Mouse (Mus musculus) liver, embryonic 11.5 days (tissue): Measurements from ENCODE around the gene 3110082J24Rik. TPM values are rescaled to one million over a fixed set of nuclear protein-coding genes. Genes with fewer than 3 reads are reported as not detected.

ENCODE experiments used
- ATAC-seq: fragments of 200-750 bp; cut with Nextera tagmentation; replicated peaks from 2 replicates; pipeline ENCODE4 v1.8.0; 2017; ENCODE audit warnings: moderate number of reproducible peaks, mild to moderate bottlenecking, moderate TSS enrichment, moderate library complexity; ENCODE audit not compliant: low FRiP score
- DNase-seq: peaks from one replicate; pipeline ENCODE4 v3.0.0-alpha.2; 2017; ENCODE audit warnings: low spot score
- H3K27ac ChIP-seq: fragments of 300-500 bp; sonication (generic); 2 replicates; pipeline ENCODE4 v1.5.1; 2014; ENCODE audit warnings: mild to moderate bottlenecking, low read depth, low read length, control low read depth
- H3K27me3 ChIP-seq: fragments of 300-500 bp; sonication (generic); replicated peaks from 2 replicates; pipeline ENCODE4 v1.6.1; 2014; ENCODE audit warnings: low read length, mixed read lengths; ENCODE audit not compliant: control insufficient read depth, insufficient read depth
- H3K36me3 ChIP-seq: fragments of 300-500 bp; sonication (generic); 2 replicates; pipeline ENCODE4 v1.6.1; 2014; ENCODE audit warnings: mild to moderate bottlenecking, low read length, moderate library complexity, mixed read lengths; ENCODE audit not compliant: control insufficient read depth, insufficient read depth
- H3K4me1 ChIP-seq: fragments of 300-500 bp; sonication (generic); replicated peaks from 2 replicates; pipeline ENCODE4 v1.6.1; 2014; ENCODE audit warnings: low read length, mixed read lengths; ENCODE audit not compliant: control insufficient read depth, insufficient read depth
- H3K4me2 ChIP-seq: fragments of 300-500 bp; sonication (generic); 2 replicates; pipeline ENCODE4 v1.6.1; 2014; ENCODE audit warnings: mild to moderate bottlenecking, control low read depth, moderate library complexity
- H3K4me3 ChIP-seq: fragments of 300-500 bp; sonication (generic); 2 replicates; pipeline ENCODE4 v1.5.1; 2014; ENCODE audit warnings: low read depth, low read length, control low read depth
- H3K9ac ChIP-seq: fragments of 300-500 bp; sonication (generic); 2 replicates; pipeline ENCODE4 v1.6.1; 2014; ENCODE audit warnings: low read depth, low read length, control low read depth
- H3K9me3 ChIP-seq: fragments of 300-500 bp; sonication (generic); 2 replicates; pipeline ENCODE4 v1.6.1; 2016; ENCODE audit warnings: low read length, inconsistent platforms, mixed read lengths; ENCODE audit not compliant: control insufficient read depth
- WGBS: fragments of 180-500 bp; shearing (Covaris S2); extraction: QIAGEN DNeasy Blood & Tissue Kit; methylation state at CpG from one replicate; pipeline ENCODE4 v1.1.7; 2014; 5-methylcytosine and 5-hydroxymethylcytosine counted together
- polyA plus RNA-seq: library from polyadenylated mRNA; unstranded; fragments of >200 nt; fragmentation: Nextera tagmentation; extraction: Ambion mirVana; gene quantifications from 2 replicates; pipeline ENCODE4 v1.2.1, GENCODE M21; 2014

The 3110082J24Rik gene
- polyA plus RNA-seq, 1 experiment from 2014 or later: not detected

- Histone ChIP-seq H3K27ac (no peak within 1 kb of the TSS), H3K36me3 (no peaks in the 10 kb centered on the region), H3K9me3 (no peaks in the 10 kb centered on the region), H3K27me3 (peaks cover 60% of the 10 kb centered on the region), H3K4me3 (peak within 1 kb of the TSS; percentile 39), H3K4me2 (peak within 1 kb of the TSS; percentile 58), H3K4me1 (no peaks in the 10 kb centered on the region; the same call in none of the 2 replicates), H3K9ac (no peak within 1 kb of the TSS)
- DNase-seq: no peak
- ATAC-seq: no peak
- WGBS: 2% methylated on average over 64 of the region's 65 CpGs
Measured at GRCm38 (mm10) chr5:30104841-30105667, 832 bp downstream of the 3110082J24Rik start, which contains the start of gene Garem2. Gene Garem2 (plus strand): TSS chr5:30105161.

- WGBS: 3% methylated on average over 12 of the region's 12 CpGs
- peak overlapping the region; percentile 39; the same call in 1 of the 2 replicates for H3K4me3 ChIP-seq
- DNase-seq: no peak
Measured at GRCm38 (mm10) chr5:30104339-30104738, 1.5 kb downstream of the 3110082J24Rik start.

GRCm38 (mm10) chr5:30103340-30103739, 2.5 kb downstream of the 3110082J24Rik start:
- ATAC-seq (no peak), DNase-seq (no peak)
- Histone ChIP-seq H3K27me3 (peaks cover 53% of the 10 kb centered on the region), H3K4me1 (no peaks in the 10 kb centered on the region; the same call in none of the 2 replicates), H3K27ac (no peak overlapping the region), H3K36me3 (no peaks in the 10 kb centered on the region), H3K4me3 (no peak overlapping the region), H3K4me2 (no peak overlapping the region), H3K9ac (no peak overlapping the region), H3K9me3 (no peaks in the 10 kb centered on the region)
- 84% methylated on average over 3 of the region's 3 CpGs for WGBS

More at GRCm38 (mm10) chr5:30104339-30104738, 1.5 kb downstream of the 3110082J24Rik start:
- Histone ChIP-seq H3K27me3 (peaks cover 53% of the 10 kb centered on the region), H3K4me1 (no peaks in the 10 kb centered on the region; the same call in none of the 2 replicates), H3K9me3 (no peaks in the 10 kb centered on the region), H3K9ac (no peak overlapping the region), H3K27ac (no peak overlapping the region), H3K4me2 (peak overlapping the region; percentile 58), H3K36me3 (no peaks in the 10 kb centered on the region)
- ATAC-seq: no peak

- Histone ChIP-seq H3K4me1 (no peaks in the 10 kb centered on the region), H3K9me3 (no peaks in the 10 kb centered on the region), H3K4me2 (no peak overlapping the region), H3K27me3 (peaks cover 2% of the 10 kb centered on the region), H3K4me3 (no peak overlapping the region), H3K9ac (no peak overlapping the region), H3K27ac (no peak overlapping the region), H3K36me3 (no peaks in the 10 kb centered on the region)
- DNase-seq (no peak), ATAC-seq (no peak)
- 66% methylated on average over 1 of the region's 1 CpGs for WGBS
Measured at GRCm38 (mm10) chr5:30098260-30098659, 7.6 kb downstream of the 3110082J24Rik start.

- Histone ChIP-seq H3K27ac (no peak overlapping the region), H3K27me3 (no peaks in the 10 kb centered on the region), H3K36me3 (no peaks in the 10 kb centered on the region), H3K4me1 (no peaks in the 10 kb centered on the region), H3K9ac (no peak overlapping the region), H3K4me2 (no peak overlapping the region), H3K4me3 (no peak overlapping the region), H3K9me3 (no peaks in the 10 kb centered on the region)
- DNase-seq (no peak), ATAC-seq (no peak)
- WGBS: 65% methylated on average over 6 of the region's 6 CpGs
Measured at GRCm38 (mm10) chr5:30095731-30096130, 10.2 kb downstream of the 3110082J24Rik start.

- Histone ChIP-seq H3K27me3 (no peaks in the 10 kb centered on the region), H3K4me3 (no peak overlapping the region), H3K4me2 (no peak overlapping the region), H3K36me3 (no peaks in the 10 kb centered on the region), H3K9me3 (no peaks in the 10 kb centered on the region), H3K4me1 (no peaks in the 10 kb centered on the region), H3K9ac (no peak overlapping the region), H3K27ac (no peak overlapping the region)
- DNase-seq: no peak
- 56% methylated on average over 2 of the region's 2 CpGs for WGBS
- ATAC-seq: no peak
Measured at GRCm38 (mm10) chr5:30094399-30094798, 11.5 kb downstream of the 3110082J24Rik start.

- 43% methylated on average over 13 of the region's 13 CpGs for WGBS
- Histone ChIP-seq H3K27ac (no peak overlapping the region), H3K4me1 (no peaks in the 10 kb centered on the region), H3K36me3 (no peaks in the 10 kb centered on the region), H3K9me3 (no peaks in the 10 kb centered on the region), H3K9ac (no peak overlapping the region), H3K4me2 (peak overlapping the region; percentile 19), H3K4me3 (peak overlapping the region; percentile 6; the same call in 1 of the 2 replicates), H3K27me3 (no peaks in the 10 kb centered on the region)
- ATAC-seq: no peak
- DNase-seq: no peak
Measured at GRCm38 (mm10) chr5:30092701-30093100, 13.2 kb downstream of the 3110082J24Rik start.

GRCm38 (mm10) chr5:30072825-30073821, 32.8 kb downstream of the 3110082J24Rik start, which contains the start of gene Tyms:
Gene Tyms (minus strand): TSS chr5:30073617.
- Histone ChIP-seq H3K4me1 (peaks cover 2% of the 10 kb centered on the region; the same call in 1 of the 2 replicates), H3K27me3 (no peaks in the 10 kb centered on the region), H3K4me3 (peak within 1 kb of the TSS; percentile 95), H3K27ac (peak within 1 kb of the TSS; percentile 91), H3K4me2 (peak within 1 kb of the TSS; percentile 90), H3K9ac (peak within 1 kb of the TSS; percentile 95), H3K36me3 (peaks cover 17% of the 10 kb centered on the region), H3K9me3 (no peaks in the 10 kb centered on the region)
- 1% methylated on average over 45 of the region's 45 CpGs for WGBS
- DNase-seq (peak; percentile 84), ATAC-seq (peak; percentile 90)
